Mouse (Mus musculus) ES-Bruce4 (cell line): Measurements from ENCODE around the gene Mosmo. TPM values are rescaled to one million over a fixed set of nuclear protein-coding genes. Genes with fewer than 3 reads are reported as not detected.
A peak's percentile ranks its signal among the peaks of the same experiment; 100 is the strongest.

Experiments used
- H3K27ac ChIP-seq: 2 replicates; pipeline ENCODE4 v1.5.1; 2012; ENCODE audit warnings: low read length, inconsistent platforms; ENCODE audit not compliant: insufficient read depth
- H3K27me3 ChIP-seq: 2 replicates; pipeline ENCODE4 v1.6.1; 2012; ENCODE audit warnings: mild to moderate bottlenecking, low read length, inconsistent platforms; ENCODE audit not compliant: control insufficient read depth, poor library complexity, insufficient read depth, severe bottlenecking
- H3K36me3 ChIP-seq: 2 replicates; pipeline ENCODE4 v1.6.1; 2012; ENCODE audit warnings: inconsistent platforms, mild to moderate bottlenecking, low read length, moderate library complexity; ENCODE audit not compliant: control insufficient read depth, poor library complexity, insufficient read depth, severe bottlenecking
- H3K4me1 ChIP-seq: one replicate; pipeline ENCODE4 v1.8.1; 2011; ENCODE audit warnings: low read length; ENCODE audit not compliant: control insufficient read depth, insufficient read depth
- H3K4me3 ChIP-seq: 2 replicates; pipeline ENCODE4 v1.5.1; 2011; ENCODE audit warnings: low read depth, mild to moderate bottlenecking, low read length
- H3K9ac ChIP-seq: 2 replicates; pipeline ENCODE4 v1.6.1; 2012; ENCODE audit warnings: low read depth, mild to moderate bottlenecking, inconsistent platforms; ENCODE audit not compliant: poor library complexity, severe bottlenecking
- H3K9me3 ChIP-seq: replicated peaks from 2 replicates; pipeline ENCODE4 v1.6.1; 2012; ENCODE audit warnings: mild to moderate bottlenecking, low read length, inconsistent platforms; ENCODE audit not compliant: control insufficient read depth, poor library complexity, insufficient read depth, severe bottlenecking
- CTCF ChIP-seq: IDR thresholded peaks from one replicate; pipeline ENCODE4 v1.8.1; 2011; ENCODE audit warnings: low read depth, low read length
- EP300 ChIP-seq: IDR thresholded peaks from 2 replicates; pipeline ENCODE4 v1.6.1; 2011; ENCODE audit warnings: low read depth, low read length; ENCODE audit not compliant: insufficient read depth
- POLR2A ChIP-seq: IDR thresholded peaks from one replicate; pipeline ENCODE4 v1.8.1; 2011; ENCODE audit warnings: low read length; ENCODE audit not compliant: insufficient read depth
- polyA plus RNA-seq: library from polyadenylated mRNA; stranded (reverse); fragments of >200 nt; gene quantifications from 2 replicates; pipeline ENCODE4 v1.2.4, GENCODE M21; 2011; ENCODE audit warnings: low read depth; ENCODE audit not compliant: missing spikeins, insufficient read depth, insufficient read length

The Mosmo gene
- polyA plus RNA-seq, 1 experiment: 35.7 TPM

DNA sequence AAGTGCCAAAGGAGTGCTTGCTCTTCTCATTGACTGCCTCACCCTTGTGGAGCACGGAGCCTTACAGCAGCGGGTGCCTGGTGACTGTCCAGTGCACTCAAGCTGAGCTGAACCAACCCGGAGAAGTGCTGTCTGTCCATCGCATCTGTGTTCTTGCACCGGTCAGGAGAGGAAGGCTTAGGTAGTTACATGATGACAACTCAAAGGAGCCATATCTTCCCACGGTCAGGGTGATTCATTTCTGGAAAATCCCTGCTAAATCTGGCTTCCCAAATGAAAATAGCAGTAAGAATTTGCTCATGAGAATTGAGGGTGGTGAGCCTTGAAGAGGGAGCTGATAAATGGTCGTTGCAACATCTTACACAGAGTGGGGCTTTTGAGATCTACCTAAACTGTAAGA, 74.5 kb downstream of the Mosmo start:
- no peak overlapping the region for H3K4me3 ChIP-seq
- no peaks in the 10 kb centered on the region for H3K9me3 ChIP-seq
- TF ChIP-seq POLR2A (no peak), CTCF (no peak), EP300 (no peak)

GRCm38 (mm10) chr7:120754671-120755070, 77.3 kb downstream of the Mosmo start:
- H3K4me3 ChIP-seq: no peak overlapping the region
- no peaks in the 10 kb centered on the region for H3K9me3 ChIP-seq
- no peak for TF ChIP-seq POLR2A
- peak; percentile 95 for TF ChIP-seq CTCF
- H3K27ac ChIP-seq: no peak overlapping the region
- H3K9ac ChIP-seq: no peak overlapping the region
- H3K36me3 ChIP-seq: no peaks in the 10 kb centered on the region
- H3K27me3 ChIP-seq: no peaks in the 10 kb centered on the region
- H3K4me1 ChIP-seq: no peaks in the 10 kb centered on the region

More for the DNA sequence above, 74.5 kb downstream of the Mosmo start:
- Histone ChIP-seq H3K27me3 (no peaks in the 10 kb centered on the region), H3K27ac (no peak overlapping the region), H3K36me3 (no peaks in the 10 kb centered on the region), H3K4me1 (no peaks in the 10 kb centered on the region), H3K9ac (no peak overlapping the region)

DNA sequence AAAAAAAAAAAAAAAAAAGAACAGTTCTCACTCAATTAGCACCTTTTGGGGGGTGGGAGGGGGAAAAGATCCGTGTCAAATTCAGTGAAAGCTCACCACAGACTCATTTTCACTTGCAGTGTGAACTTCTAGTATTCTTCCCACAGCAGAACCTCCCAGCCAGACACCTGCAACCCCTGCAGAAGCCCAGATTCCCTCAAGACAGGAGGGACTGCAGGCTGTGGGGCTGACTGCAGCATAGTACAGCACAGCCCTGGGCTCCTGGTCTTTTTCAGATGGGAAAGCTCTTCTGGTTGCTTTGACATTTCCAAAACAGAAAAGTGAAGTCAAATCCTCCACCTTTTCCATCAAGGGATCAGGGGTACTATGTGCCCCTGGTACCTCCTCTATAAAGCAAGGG, 90.0 kb downstream of the Mosmo start:
- TF ChIP-seq POLR2A (no peak), EP300 (no peak), CTCF (no peak)
- no peak overlapping the region for H3K27ac ChIP-seq
- no peak overlapping the region for H3K9ac ChIP-seq

DNA sequence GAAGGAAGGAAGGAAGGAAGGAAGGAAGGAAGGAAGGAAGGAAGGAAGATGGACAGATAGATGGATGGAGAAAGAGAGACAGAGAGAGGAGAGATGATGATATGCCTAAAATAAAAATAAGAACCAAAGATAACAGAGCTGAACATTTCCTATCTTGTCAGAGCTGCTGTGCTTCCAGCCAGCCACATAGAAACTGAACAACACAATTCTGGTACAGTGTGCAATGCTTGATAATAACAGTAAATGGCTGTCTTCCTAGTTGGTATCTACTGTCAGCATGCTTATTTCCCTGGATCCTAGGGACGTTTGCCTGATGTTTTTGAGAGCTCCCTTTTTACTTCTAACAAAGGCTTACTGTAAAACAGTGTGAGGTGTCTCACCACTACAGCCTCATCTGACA, 94.0 kb downstream of the Mosmo start:
- no peaks in the 10 kb centered on the region for H3K27me3 ChIP-seq
- no peaks in the 10 kb centered on the region for H3K9me3 ChIP-seq
- no peak overlapping the region for H3K4me3 ChIP-seq
- H3K27ac ChIP-seq: no peak overlapping the region
- no peak overlapping the region for H3K9ac ChIP-seq
- no peaks in the 10 kb centered on the region for H3K36me3 ChIP-seq
- TF ChIP-seq EP300 (no peak), POLR2A (no peak), CTCF (no peak)
- H3K4me1 ChIP-seq: no peaks in the 10 kb centered on the region

More for the DNA sequence above, 90.0 kb downstream of the Mosmo start:
- H3K27me3 ChIP-seq: no peaks in the 10 kb centered on the region
- no peaks in the 10 kb centered on the region for H3K4me1 ChIP-seq
- H3K9me3 ChIP-seq: no peaks in the 10 kb centered on the region
- no peak overlapping the region for H3K4me3 ChIP-seq
- no peaks in the 10 kb centered on the region for H3K36me3 ChIP-seq

- Histone ChIP-seq H3K4me1 (no peaks in the 10 kb centered on the region), H3K4me3 (no peak overlapping the region), H3K36me3 (no peaks in the 10 kb centered on the region), H3K9me3 (no peaks in the 10 kb centered on the region), H3K27ac (no peak overlapping the region), H3K9ac (no peak overlapping the region), H3K27me3 (no peaks in the 10 kb centered on the region)
- TF ChIP-seq POLR2A (no peak), CTCF (no peak), EP300 (no peak)
Measured at GRCm38 (mm10) chr7:120778012-120778411, 100.6 kb downstream of the Mosmo start.

Other genes with a start within 250 kb of the Mosmo start
- gene Uqcrc2, start 42.4 kb upstream of the Mosmo start, polyA plus RNA-seq: 274 and 293 TPM in 2 replicates
- gene Pdzd9, start 7.3 kb upstream of the Mosmo start, polyA plus RNA-seq: not detected in 2 replicates
- not detected in 2 replicates for gene Vwa3a, start 61.7 kb downstream of the Mosmo start, polyA plus RNA-seq
- gene Gm5737, start 134.7 kb downstream of the Mosmo start, polyA plus RNA-seq: not detected in 2 replicates
- gene Eef2k, start 165.2 kb downstream of the Mosmo start, polyA plus RNA-seq: 9.3 and 11.3 TPM in 2 replicates
- gene Polr3e, start 240.1 kb downstream of the Mosmo start, polyA plus RNA-seq: 35.6 and 36.0 TPM in 2 replicates